Mouse (Mus musculus): ENCODE results near the gene 6030468B19Rik. TPM values are rescaled to one million over a fixed set of nuclear protein-coding genes. Genes with fewer than 3 reads are reported as not detected.
"Not testable (repeated sequence)": the region's sequence is repeated elsewhere in the genome, so short reads cannot be mapped to it uniquely, and the experiment has no call there.

Gene 6030468B19Rik
- polyA plus RNA-seq, 1 experiment from 2014 or later, result not detected

GRCm38 (mm10) chr11:117781993-117782704, 15.3 kb upstream of the 6030468B19Rik start, which contains the start of the genes Tmc8 and Tmc6:
TSS of gene Tmc8 (plus strand) at chr11:117782076.
TSS of gene Tmc6 (minus strand) at chr11:117782198.
- H3K27ac ChIP-seq (ENCODE audit: low read depth, low read length), result peak within 1 kb of the TSS; percentile 47
- DNase-seq (ENCODE audit: low spot score) (no peak), ATAC-seq (ENCODE audit: low FRiP score) (no peak)
- H3K36me3 ChIP-seq (ENCODE audit: control insufficient read depth, insufficient read depth, low read length), result no peaks in the 10 kb centered on the region
- H3K9ac ChIP-seq (ENCODE audit: low read depth, low read length), result peak within 1 kb of the TSS; percentile 42; the same call in 1 of the 2 replicates
- no peaks in the 10 kb centered on the region for H3K9me3 ChIP-seq (ENCODE audit: control insufficient read depth, low read length)
- peaks cover 18% of the 10 kb centered on the region for H3K4me1 ChIP-seq (replicated peaks; ENCODE audit: control insufficient read depth, insufficient read depth, low read length)
- peaks cover 38% of the 10 kb centered on the region for H3K27me3 ChIP-seq (ENCODE audit: control insufficient read depth, insufficient read depth, low read length)
- peak within 1 kb of the TSS; percentile 28; the same call in 1 of the 2 replicates for H3K4me3 ChIP-seq (ENCODE audit: low read depth, low read length)
- WGBS, result 44% methylated on average over 23 of the region's 24 CpGs
- peak within 1 kb of the TSS; percentile 44 for H3K4me2 ChIP-seq (replicated peaks; ENCODE audit: low read depth, low read length)

GRCm38 (mm10) chr11:117782705-117783034, 14.8 kb upstream of the 6030468B19Rik start:
- ATAC-seq (ENCODE audit: low FRiP score) (no peak), DNase-seq (ENCODE audit: low spot score) (no peak)
- Histone ChIP-seq H3K9ac (ENCODE audit: low read depth, low read length) (no peak overlapping the region), H3K27me3 (ENCODE audit: control insufficient read depth, insufficient read depth, low read length) (peaks cover 38% of the 10 kb centered on the region), H3K4me3 (ENCODE audit: low read depth, low read length) (peak overlapping the region; percentile 28; the same call in 1 of the 2 replicates), H3K4me2 (replicated peaks; ENCODE audit: low read depth, low read length) (peak overlapping the region; percentile 44), H3K9me3 (ENCODE audit: control insufficient read depth, low read length) (no peaks in the 10 kb centered on the region), H3K27ac (ENCODE audit: low read depth, low read length) (no peak overlapping the region), H3K4me1 (replicated peaks; ENCODE audit: control insufficient read depth, insufficient read depth, low read length) (peaks cover 18% of the 10 kb centered on the region), H3K36me3 (ENCODE audit: control insufficient read depth, insufficient read depth, low read length) (no peaks in the 10 kb centered on the region)
- 51% methylated on average over 9 of the region's 9 CpGs for WGBS

- peaks cover 38% of the 10 kb centered on the region for H3K27me3 ChIP-seq (ENCODE audit: control insufficient read depth, insufficient read depth, low read length)
- peak overlapping the region; percentile 44 for H3K4me2 ChIP-seq (replicated peaks; ENCODE audit: low read depth, low read length)
- no peak overlapping the region for H3K27ac ChIP-seq (ENCODE audit: low read depth, low read length)
- peak overlapping the region; percentile 28; the same call in 1 of the 2 replicates for H3K4me3 ChIP-seq (ENCODE audit: low read depth, low read length)
- H3K9me3 ChIP-seq (ENCODE audit: control insufficient read depth, low read length), result no peaks in the 10 kb centered on the region
- WGBS, result 5% methylated on average over 23 of the region's 31 CpGs
- peaks cover 18% of the 10 kb centered on the region for H3K4me1 ChIP-seq (replicated peaks; ENCODE audit: control insufficient read depth, insufficient read depth, low read length)
- H3K36me3 ChIP-seq (ENCODE audit: control insufficient read depth, insufficient read depth, low read length), result no peaks in the 10 kb centered on the region
- ATAC-seq (ENCODE audit: low FRiP score) (peak; percentile 17; the same call in 1 of the 2 replicates), DNase-seq (ENCODE audit: low spot score) (peak; percentile 81)
- H3K9ac ChIP-seq (ENCODE audit: low read depth, low read length), result peak overlapping the region; percentile 42; the same call in 1 of the 2 replicates
Observed at GRCm38 (mm10) chr11:117783089-117783488, 14.4 kb upstream of the 6030468B19Rik start.

GRCm38 (mm10) chr11:117783683-117784309, 13.7 kb upstream of the 6030468B19Rik start:
- WGBS, result 31% methylated on average over 10 of the region's 10 CpGs
- Histone ChIP-seq H3K4me2 (replicated peaks; ENCODE audit: low read depth, low read length) (peak overlapping the region; percentile 44), H3K27ac (ENCODE audit: low read depth, low read length) (no peak overlapping the region), H3K9me3 (ENCODE audit: control insufficient read depth, low read length) (no peaks in the 10 kb centered on the region), H3K36me3 (ENCODE audit: control insufficient read depth, insufficient read depth, low read length) (no peaks in the 10 kb centered on the region), H3K4me3 (ENCODE audit: low read depth, low read length) (no peak overlapping the region), H3K27me3 (ENCODE audit: control insufficient read depth, insufficient read depth, low read length) (peaks cover 38% of the 10 kb centered on the region), H3K9ac (ENCODE audit: low read depth, low read length) (no peak overlapping the region), H3K4me1 (replicated peaks; ENCODE audit: control insufficient read depth, insufficient read depth, low read length) (peaks cover 18% of the 10 kb centered on the region)
- ATAC-seq (ENCODE audit: low FRiP score) (no peak), DNase-seq (ENCODE audit: low spot score) (peak; percentile 20)

GRCm38 (mm10) chr11:117786294-117786693, 11.2 kb upstream of the 6030468B19Rik start:
- DNase-seq (ENCODE audit: low spot score) (peak; percentile 69), ATAC-seq (ENCODE audit: low FRiP score) (no peak)
- no peak overlapping the region for H3K4me2 ChIP-seq (replicated peaks; ENCODE audit: low read depth, low read length)
- no peak overlapping the region for H3K4me3 ChIP-seq (ENCODE audit: low read depth, low read length)
- no peaks in the 10 kb centered on the region for H3K36me3 ChIP-seq (ENCODE audit: control insufficient read depth, insufficient read depth, low read length)
- no peaks in the 10 kb centered on the region for H3K9me3 ChIP-seq (ENCODE audit: control insufficient read depth, low read length)
- no peak overlapping the region for H3K9ac ChIP-seq (ENCODE audit: low read depth, low read length)
- H3K4me1 ChIP-seq (replicated peaks; ENCODE audit: control insufficient read depth, insufficient read depth, low read length), result peaks cover 4% of the 10 kb centered on the region
- peaks cover 29% of the 10 kb centered on the region for H3K27me3 ChIP-seq (ENCODE audit: control insufficient read depth, insufficient read depth, low read length)
- WGBS, result 10% methylated on average over 10 of the region's 10 CpGs
- no peak overlapping the region for H3K27ac ChIP-seq (ENCODE audit: low read depth, low read length)

GRCm38 (mm10) chr11:117788481-117788880, 9.0 kb upstream of the 6030468B19Rik start:
- DNase-seq (ENCODE audit: low spot score); H3K4me1 ChIP-seq (replicated peaks; ENCODE audit: control insufficient read depth, insufficient read depth, low read length); H3K36me3 ChIP-seq (ENCODE audit: control insufficient read depth, insufficient read depth, low read length); H3K9me3 ChIP-seq (ENCODE audit: control insufficient read depth, low read length); H3K4me3 ChIP-seq (ENCODE audit: low read depth, low read length); H3K27ac ChIP-seq (ENCODE audit: low read depth, low read length); H3K4me2 ChIP-seq (replicated peaks; ENCODE audit: low read depth, low read length); ATAC-seq (ENCODE audit: low FRiP score); H3K9ac ChIP-seq (ENCODE audit: low read depth, low read length): not testable (repeated sequence)
- peaks cover 16% of the 10 kb centered on the region for H3K27me3 ChIP-seq (ENCODE audit: control insufficient read depth, insufficient read depth, low read length)
- 84% methylated on average over 7 of the region's 7 CpGs for WGBS

GRCm38 (mm10) chr11:117790286-117790685, 7.2 kb upstream of the 6030468B19Rik start:
- peaks cover 7% of the 10 kb centered on the region for H3K27me3 ChIP-seq (ENCODE audit: control insufficient read depth, insufficient read depth, low read length)
- DNase-seq (ENCODE audit: low spot score), result peak; percentile 78
- H3K9me3 ChIP-seq (ENCODE audit: control insufficient read depth, low read length), result no peaks in the 10 kb centered on the region
- H3K4me1 ChIP-seq (replicated peaks; ENCODE audit: control insufficient read depth, insufficient read depth, low read length), result no peaks in the 10 kb centered on the region
- H3K27ac ChIP-seq (ENCODE audit: low read depth, low read length), result no peak overlapping the region
- no peaks in the 10 kb centered on the region for H3K36me3 ChIP-seq (ENCODE audit: control insufficient read depth, insufficient read depth, low read length)
- peak overlapping the region; percentile 7; the same call in 1 of the 2 replicates for H3K4me2 ChIP-seq (replicated peaks; ENCODE audit: low read depth, low read length)
- no peak overlapping the region for H3K9ac ChIP-seq (ENCODE audit: low read depth, low read length)
- WGBS, result 10% methylated on average over 14 of the region's 14 CpGs
- no peak for ATAC-seq (ENCODE audit: low FRiP score)
- no peak overlapping the region for H3K4me3 ChIP-seq (ENCODE audit: low read depth, low read length)

GRCm38 (mm10) chr11:117790703-117791440, 6.6 kb upstream of the 6030468B19Rik start:
- WGBS, result 28% methylated on average over 22 of the region's 23 CpGs
- DNase-seq (ENCODE audit: low spot score) (peak; percentile 20), ATAC-seq (ENCODE audit: low FRiP score) (no peak)
- no peaks in the 10 kb centered on the region for H3K9me3 ChIP-seq (ENCODE audit: control insufficient read depth, low read length)
- no peak overlapping the region for H3K27ac ChIP-seq (ENCODE audit: low read depth, low read length)
- H3K4me3 ChIP-seq (ENCODE audit: low read depth, low read length), result no peak overlapping the region
- no peaks in the 10 kb centered on the region for H3K36me3 ChIP-seq (ENCODE audit: control insufficient read depth, insufficient read depth, low read length)
- H3K4me1 ChIP-seq (replicated peaks; ENCODE audit: control insufficient read depth, insufficient read depth, low read length), result no peaks in the 10 kb centered on the region
- no peak overlapping the region for H3K9ac ChIP-seq (ENCODE audit: low read depth, low read length)
- H3K27me3 ChIP-seq (ENCODE audit: control insufficient read depth, insufficient read depth, low read length), result peaks cover 7% of the 10 kb centered on the region
- H3K4me2 ChIP-seq (replicated peaks; ENCODE audit: low read depth, low read length), result peak overlapping the region; percentile 7; the same call in 1 of the 2 replicates

Measured in hindbrain, embryonic 11.5 days (tissue).